Mouse (Mus musculus) small intestine, adult 2 months (tissue): ENCODE data around the gene Cacng4.

Source experiments
- CTCF ChIP-seq: fragments of 200-500 bp; IDR thresholded peaks from 2 replicates; pipeline ENCODE4 v1.5.1; 2012; ENCODE audit warnings: low read depth, mild to moderate bottlenecking, control low read depth, inconsistent platforms, low read length, moderate library complexity, mixed read lengths; ENCODE audit not compliant: insufficient replicate concordance, insufficient read length; ENCODE audit errors: extremely low read depth
- POLR2A ChIP-seq: fragments of 200-500 bp; IDR thresholded peaks from 2 replicates; pipeline ENCODE4 v1.6.1; 2012; ENCODE audit warnings: low read depth, mild to moderate bottlenecking, control low read depth, inconsistent platforms, low read length, moderate library complexity

DNA sequence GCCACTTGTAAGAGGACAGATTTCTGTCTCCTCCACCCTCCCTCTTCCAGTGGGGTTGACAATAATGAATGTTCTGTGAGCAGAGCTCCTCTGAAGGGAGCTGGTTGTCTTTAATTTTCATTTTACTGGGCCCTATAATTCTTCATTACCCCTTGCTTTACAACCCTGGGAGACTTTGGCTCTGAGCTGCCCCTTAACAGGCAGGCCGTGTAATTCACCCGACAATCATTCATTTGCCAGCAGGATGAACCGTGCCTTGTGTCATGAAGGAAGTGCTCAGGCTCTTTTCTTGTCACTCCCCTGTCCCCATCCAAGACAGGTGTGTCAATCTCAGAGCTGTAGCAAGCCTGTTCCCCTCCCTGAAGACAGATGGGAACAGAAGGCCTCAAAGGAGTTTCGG is 18.1 kb upstream of the Cacng4 start:
- TF ChIP-seq POLR2A (no peak), CTCF (no peak)
